Mouse (Mus musculus) midbrain, embryonic 11.5 days (tissue): ENCODE measurements around the gene Qdpr. TPM values are rescaled to one million over a fixed set of nuclear protein-coding genes. Genes with fewer than 3 reads are reported as not detected.
A peak's percentile ranks its signal among the peaks of the same experiment; 100 is the strongest.

Experiments used
- ATAC-seq: fragments of 200-750 bp; cut with Nextera tagmentation; 2 replicates; pipeline ENCODE4 v1.8.0; 2017; ENCODE audit warnings: moderate TSS enrichment, moderate library complexity; ENCODE audit not compliant: low FRiP score
- DNase-seq: peaks from one replicate; pipeline ENCODE4 v3.0.0; 2015; ENCODE audit warnings: low spot score; ENCODE audit errors: missing footprints
- H3K27ac ChIP-seq: fragments of 300-500 bp; sonication (generic); 2 replicates; pipeline ENCODE4 v1.5.1; 2014; ENCODE audit warnings: low read depth, low read length
- H3K27me3 ChIP-seq: fragments of 300-500 bp; sonication (generic); 2 replicates; pipeline ENCODE4 v1.6.1; 2014; ENCODE audit warnings: mild to moderate bottlenecking, low read length, moderate library complexity, mixed read lengths; ENCODE audit not compliant: control insufficient read depth, insufficient read depth
- H3K36me3 ChIP-seq: fragments of 300-500 bp; sonication (generic); 2 replicates; pipeline ENCODE4 v1.6.1; 2014; ENCODE audit warnings: mild to moderate bottlenecking, low read length, moderate library complexity, mixed read lengths; ENCODE audit not compliant: control insufficient read depth, insufficient read depth
- H3K4me1 ChIP-seq: fragments of 300-500 bp; sonication (generic); 2 replicates; pipeline ENCODE4 v1.6.1; 2014; ENCODE audit warnings: low read length; ENCODE audit not compliant: control insufficient read depth, insufficient read depth
- H3K4me2 ChIP-seq: fragments of 300-500 bp; sonication (generic); 2 replicates; pipeline ENCODE4 v1.6.1; 2014; ENCODE audit warnings: mild to moderate bottlenecking, moderate library complexity
- H3K4me3 ChIP-seq: fragments of 300-500 bp; sonication (generic); 2 replicates; pipeline ENCODE4 v1.5.1; 2014; ENCODE audit warnings: low read depth, low read length
- H3K9ac ChIP-seq: fragments of 300-500 bp; sonication (generic); 2 replicates; pipeline ENCODE4 v1.6.1; 2014; ENCODE audit warnings: low read length
- H3K9me3 ChIP-seq: fragments of 300-500 bp; sonication (generic); 2 replicates; pipeline ENCODE4 v1.6.1; 2016; ENCODE audit warnings: low read length; ENCODE audit not compliant: control insufficient read depth
- WGBS: fragments of 180-500 bp; shearing (Covaris S2); extraction: QIAGEN DNeasy Blood & Tissue Kit; methylation state at CpG from one replicate; pipeline ENCODE4 v1.1.7; 2014; 5-methylcytosine and 5-hydroxymethylcytosine counted together
- polyA plus RNA-seq: library from polyadenylated mRNA; unstranded; fragments of >200 nt; fragmentation: Nextera tagmentation; extraction: Ambion mirVana; gene quantifications from 2 replicates; pipeline ENCODE4 v1.2.1, GENCODE M21; 2014

Gene Qdpr
- 102 and 110 TPM in 2 replicates for polyA plus RNA-seq

DNA sequence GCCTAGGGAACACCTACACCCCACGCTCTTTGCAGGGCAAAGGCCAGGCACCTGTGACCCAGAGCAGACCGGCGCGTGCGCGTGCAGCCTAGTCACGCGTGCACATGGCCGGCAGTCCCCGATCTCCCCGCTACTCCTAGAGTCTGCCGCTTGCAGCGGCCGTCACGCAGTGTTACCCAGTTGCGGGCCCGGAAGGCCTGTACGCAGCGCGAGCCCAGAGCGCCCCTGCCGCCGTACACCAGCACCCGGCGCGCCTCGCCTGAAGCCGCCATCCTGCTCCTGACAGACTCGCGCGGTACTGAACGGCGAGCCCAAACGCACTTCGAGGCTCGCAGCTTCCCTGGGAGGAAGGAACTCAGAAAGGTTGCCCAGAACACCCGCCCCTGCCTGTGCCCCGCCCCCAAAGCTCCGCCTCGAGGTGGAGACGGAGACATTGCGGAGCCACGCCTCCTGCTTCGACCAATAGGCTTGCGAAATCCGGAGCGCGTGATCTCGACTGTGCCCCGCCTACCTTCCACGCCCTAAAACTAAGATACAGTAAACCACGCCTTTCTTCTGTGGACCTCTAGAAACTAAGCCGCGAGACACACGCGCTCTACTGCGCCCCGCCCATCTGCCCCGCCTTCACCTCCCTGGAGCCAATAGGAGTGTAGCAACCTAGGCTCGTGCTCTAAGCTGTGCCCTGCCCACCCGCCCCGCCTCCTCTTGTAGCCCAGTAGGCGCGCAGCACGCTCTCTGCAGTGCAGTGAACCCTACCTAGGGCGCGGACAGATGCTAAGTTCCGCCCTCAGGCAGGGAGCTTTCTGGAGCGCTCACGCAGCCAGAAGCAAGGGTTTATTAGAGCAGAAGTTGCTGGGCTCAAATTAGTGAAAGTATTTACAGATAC, at the start of gene Qdpr:
Gene Qdpr, minus strand, starts transcription at position 406 of the 886 bp plus-strand sequence.
- 0 out of 2 replicates have a peak within 1 kb of the TSS, but pooled peaks have one; percentile 12 for H3K27ac ChIP-seq
- whole genome bisulfite sequencing = under 1% methylated on average over 70 of the region's 70 CpGs

DNA sequence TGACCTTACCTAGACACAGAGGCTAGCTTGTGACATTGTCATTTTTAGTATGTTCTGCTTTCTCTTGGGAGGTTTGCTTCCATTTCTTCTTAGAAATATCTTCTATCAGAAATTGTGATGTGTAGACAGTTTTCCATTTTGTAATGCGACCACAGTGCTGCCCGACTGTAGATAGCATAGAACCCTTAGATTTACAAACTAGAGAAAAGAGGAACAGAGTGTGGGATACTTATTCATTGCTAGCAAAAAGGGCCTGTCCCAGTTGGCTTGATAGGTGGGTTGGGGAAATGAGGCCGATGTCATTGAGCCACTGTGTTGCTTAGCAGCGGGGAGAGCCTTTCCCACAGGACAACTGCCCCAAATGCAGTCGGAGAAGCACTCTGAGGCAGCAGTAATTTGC, 47.5 kb upstream of the Qdpr start:
- no peaks in the 10 kb centered on the region for H3K27me3 ChIP-seq
- 92% methylated on average over 5 of the region's 5 CpGs for WGBS
- no peak overlapping the region for H3K27ac ChIP-seq
- H3K9me3 ChIP-seq = no peaks in the 10 kb centered on the region
- peaks cover 11% of the 10 kb centered on the region; the same call in 1 of the 2 replicates for H3K36me3 ChIP-seq
- no peak for DNase-seq
- H3K9ac ChIP-seq = no peak overlapping the region
- ATAC-seq = no peak
- peaks cover 7% of the 10 kb centered on the region for H3K4me1 ChIP-seq
- no peak overlapping the region for H3K4me3 ChIP-seq
- H3K4me2 ChIP-seq = no peak overlapping the region

More for the DNA sequence above, at the start of gene Qdpr:
- Histone ChIP-seq H3K4me3 (peak within 1 kb of the TSS; percentile 47), H3K4me2 (peak within 1 kb of the TSS; percentile 68), H3K27me3 (no peaks in the 10 kb centered on the region), H3K36me3 (no peaks in the 10 kb centered on the region), H3K9ac (peak within 1 kb of the TSS; percentile 60), H3K9me3 (no peaks in the 10 kb centered on the region), H3K4me1 (peaks cover 10% of the 10 kb centered on the region; the same call in 1 of the 2 replicates)
- ATAC-seq = peak; percentile 99
- peak; percentile 99 for DNase-seq

DNA sequence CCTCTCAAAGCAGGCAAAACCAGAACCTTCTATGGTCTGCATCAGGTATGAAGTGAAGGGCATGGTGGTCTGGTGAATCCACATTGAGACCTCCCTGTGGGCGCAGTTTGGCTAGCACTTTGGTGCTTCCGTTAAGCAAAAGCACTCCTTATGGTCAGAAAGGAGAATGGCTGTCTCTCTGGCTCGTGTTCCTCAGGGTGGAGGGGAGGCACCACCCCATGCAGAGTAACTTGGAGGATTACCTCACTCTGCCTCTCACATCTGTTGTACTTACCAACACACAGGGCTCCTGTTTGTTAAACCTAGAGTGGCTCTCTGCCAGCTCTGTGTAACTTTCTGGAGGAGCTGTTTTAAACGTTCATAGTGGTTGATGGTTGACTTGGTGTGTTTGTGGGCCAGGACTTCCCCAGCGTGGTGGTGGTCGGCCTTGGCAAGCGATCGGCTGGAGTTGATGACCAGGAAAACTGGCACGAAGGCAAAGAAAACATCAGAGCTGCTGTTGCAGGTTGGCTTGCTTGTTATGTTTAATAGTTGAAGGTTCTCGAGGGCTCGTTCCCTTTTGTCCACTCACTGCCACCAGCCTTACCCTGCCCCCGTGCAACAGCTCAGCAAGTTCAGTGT, 47.0 kb upstream of the Qdpr start:
- 90% methylated on average over 12 of the region's 12 CpGs for WGBS
- Histone ChIP-seq H3K9ac (no peak overlapping the region), H3K4me3 (no peak overlapping the region), H3K9me3 (no peaks in the 10 kb centered on the region), H3K4me2 (no peak overlapping the region), H3K27ac (no peak overlapping the region), H3K36me3 (peaks cover 11% of the 10 kb centered on the region; the same call in 1 of the 2 replicates), H3K27me3 (no peaks in the 10 kb centered on the region), H3K4me1 (peaks cover 7% of the 10 kb centered on the region)
- DNase-seq (no peak), ATAC-seq (no peak)

DNA sequence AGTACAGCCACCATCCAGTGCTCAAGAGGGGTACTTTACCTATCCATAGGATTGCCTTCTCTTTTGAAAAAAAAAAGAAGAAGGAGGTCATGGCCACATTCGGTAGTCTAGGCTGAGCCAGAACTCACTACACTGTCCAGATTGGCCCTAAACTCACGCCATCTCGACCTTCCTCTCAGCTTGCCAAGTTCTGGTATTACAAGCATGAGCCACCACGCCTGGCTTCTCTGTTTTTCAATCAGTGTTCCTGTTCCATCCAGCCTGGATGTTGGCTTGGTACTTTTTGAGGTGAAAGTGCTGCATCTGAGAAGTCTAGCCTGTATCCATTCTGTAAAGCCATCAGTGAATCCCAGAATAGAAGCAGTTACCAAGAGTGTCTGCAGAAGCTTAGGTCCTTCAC, 46.4 kb upstream of the Qdpr start:
- Histone ChIP-seq H3K27ac (no peak overlapping the region), H3K36me3 (peaks cover 8% of the 10 kb centered on the region; the same call in 1 of the 2 replicates), H3K9ac (no peak overlapping the region), H3K4me3 (no peak overlapping the region), H3K9me3 (no peaks in the 10 kb centered on the region), H3K27me3 (no peaks in the 10 kb centered on the region), H3K4me1 (peaks cover 7% of the 10 kb centered on the region), H3K4me2 (no peak overlapping the region)
- WGBS = 89% methylated on average over 4 of the region's 4 CpGs
- DNase-seq (no peak), ATAC-seq (no peak)

DNA sequence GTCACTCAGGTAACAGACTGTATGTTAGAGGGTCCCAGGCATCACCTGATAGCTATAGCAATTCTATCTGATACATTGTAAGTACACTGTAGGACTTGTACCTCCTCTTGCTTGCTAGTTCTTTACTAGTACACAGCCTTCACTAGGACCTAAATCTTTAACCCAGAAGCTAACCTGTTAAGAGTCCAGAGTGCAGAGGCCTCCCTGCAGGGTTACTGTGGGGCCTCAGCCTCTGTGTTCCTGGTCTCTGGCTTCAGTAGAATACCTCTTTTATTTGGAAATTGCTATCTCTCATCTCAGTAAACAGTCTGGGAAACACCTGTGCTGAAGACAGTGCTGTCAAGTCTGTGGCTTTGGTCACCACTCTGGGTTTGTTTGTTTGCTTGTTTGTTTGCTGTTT, 46.0 kb upstream of the Qdpr start:
- Histone ChIP-seq H3K27ac (no peak overlapping the region), H3K36me3 (peaks cover 8% of the 10 kb centered on the region; the same call in 1 of the 2 replicates), H3K9ac (no peak overlapping the region), H3K27me3 (no peaks in the 10 kb centered on the region), H3K4me1 (peaks cover 7% of the 10 kb centered on the region), H3K9me3 (no peaks in the 10 kb centered on the region), H3K4me3 (no peak overlapping the region), H3K4me2 (no peak overlapping the region)
- DNase-seq (no peak), ATAC-seq (no peak)

DNA sequence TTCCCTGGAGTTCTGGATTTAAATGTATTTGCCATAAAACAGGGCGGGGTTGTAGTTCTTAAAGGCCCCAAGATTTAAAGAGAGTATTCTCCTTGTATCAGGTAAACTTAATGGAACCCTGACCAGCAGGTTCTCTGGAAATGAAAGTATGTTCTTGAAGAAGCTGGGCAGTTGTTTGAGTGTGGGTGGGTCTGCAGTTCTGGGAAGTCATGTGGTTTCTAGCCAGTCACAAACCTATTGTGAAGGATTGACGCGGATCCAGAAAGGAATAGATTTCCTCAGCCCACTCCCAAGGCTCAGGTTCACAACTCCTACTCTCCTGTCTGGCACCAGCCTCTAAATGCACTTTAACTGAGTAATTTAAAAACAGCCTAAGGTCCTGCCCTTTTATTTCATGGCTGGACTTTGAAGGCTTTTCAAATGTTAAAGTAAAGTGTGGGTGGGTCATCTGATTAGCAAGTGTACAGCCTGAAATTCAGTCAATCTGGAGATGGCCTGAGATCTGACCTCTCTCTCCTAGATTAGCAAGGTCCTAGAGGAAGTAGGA, 45.5 kb upstream of the Qdpr start:
- H3K4me3 ChIP-seq = no peak overlapping the region
- peaks cover 8% of the 10 kb centered on the region; the same call in 1 of the 2 replicates for H3K36me3 ChIP-seq
- H3K9me3 ChIP-seq = no peaks in the 10 kb centered on the region
- 79% methylated on average over 3 of the region's 3 CpGs for WGBS
- H3K4me2 ChIP-seq = no peak overlapping the region
- no peak overlapping the region for H3K27ac ChIP-seq
- no peak overlapping the region for H3K9ac ChIP-seq
- H3K4me1 ChIP-seq = peaks cover 7% of the 10 kb centered on the region
- ATAC-seq (no peak), DNase-seq (no peak)
- no peaks in the 10 kb centered on the region for H3K27me3 ChIP-seq

DNA sequence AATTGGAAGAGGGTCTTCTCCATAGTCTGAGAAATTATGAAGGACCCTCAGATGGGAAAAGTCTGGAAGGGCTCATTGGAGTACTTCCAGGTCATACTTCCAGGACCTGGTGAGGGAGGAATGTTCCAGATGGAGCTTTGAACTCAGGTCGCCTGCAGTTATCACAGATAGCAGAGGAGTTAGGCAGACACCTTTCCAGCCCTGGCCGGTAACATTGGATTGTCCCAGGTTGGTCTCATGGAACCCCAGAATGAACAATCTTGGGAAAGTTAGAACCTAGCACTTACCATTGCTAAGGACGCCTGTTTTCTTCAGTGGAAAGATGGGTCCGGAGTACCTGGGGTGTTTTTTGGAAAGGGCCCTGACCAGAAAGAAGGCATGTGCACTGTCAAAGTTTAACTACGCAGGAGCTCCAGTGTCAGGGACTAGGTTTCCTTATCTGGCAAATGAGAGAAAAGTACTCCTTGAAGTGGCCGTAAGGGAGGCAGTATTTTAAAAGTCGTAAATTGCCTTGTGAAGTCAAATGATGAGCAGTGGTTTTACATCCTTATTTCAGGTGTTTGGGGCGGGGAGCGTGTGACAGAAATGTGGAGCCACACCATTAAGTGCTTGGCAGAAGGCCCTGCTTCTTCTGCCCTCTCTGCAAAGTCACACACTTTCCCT, 44.2 kb upstream of the Qdpr start:
- Histone ChIP-seq H3K27me3 (no peaks in the 10 kb centered on the region), H3K4me1 (peaks cover 7% of the 10 kb centered on the region), H3K4me3 (peak overlapping the region; percentile 48), H3K27ac (no peak overlapping the region), H3K9me3 (no peaks in the 10 kb centered on the region), H3K36me3 (peaks cover 6% of the 10 kb centered on the region; the same call in 1 of the 2 replicates), H3K9ac (peak overlapping the region; percentile 73), H3K4me2 (peak overlapping the region; percentile 82)
- WGBS = 68% methylated on average over 9 of the region's 9 CpGs
- ATAC-seq (no peak), DNase-seq (no peak)

DNA sequence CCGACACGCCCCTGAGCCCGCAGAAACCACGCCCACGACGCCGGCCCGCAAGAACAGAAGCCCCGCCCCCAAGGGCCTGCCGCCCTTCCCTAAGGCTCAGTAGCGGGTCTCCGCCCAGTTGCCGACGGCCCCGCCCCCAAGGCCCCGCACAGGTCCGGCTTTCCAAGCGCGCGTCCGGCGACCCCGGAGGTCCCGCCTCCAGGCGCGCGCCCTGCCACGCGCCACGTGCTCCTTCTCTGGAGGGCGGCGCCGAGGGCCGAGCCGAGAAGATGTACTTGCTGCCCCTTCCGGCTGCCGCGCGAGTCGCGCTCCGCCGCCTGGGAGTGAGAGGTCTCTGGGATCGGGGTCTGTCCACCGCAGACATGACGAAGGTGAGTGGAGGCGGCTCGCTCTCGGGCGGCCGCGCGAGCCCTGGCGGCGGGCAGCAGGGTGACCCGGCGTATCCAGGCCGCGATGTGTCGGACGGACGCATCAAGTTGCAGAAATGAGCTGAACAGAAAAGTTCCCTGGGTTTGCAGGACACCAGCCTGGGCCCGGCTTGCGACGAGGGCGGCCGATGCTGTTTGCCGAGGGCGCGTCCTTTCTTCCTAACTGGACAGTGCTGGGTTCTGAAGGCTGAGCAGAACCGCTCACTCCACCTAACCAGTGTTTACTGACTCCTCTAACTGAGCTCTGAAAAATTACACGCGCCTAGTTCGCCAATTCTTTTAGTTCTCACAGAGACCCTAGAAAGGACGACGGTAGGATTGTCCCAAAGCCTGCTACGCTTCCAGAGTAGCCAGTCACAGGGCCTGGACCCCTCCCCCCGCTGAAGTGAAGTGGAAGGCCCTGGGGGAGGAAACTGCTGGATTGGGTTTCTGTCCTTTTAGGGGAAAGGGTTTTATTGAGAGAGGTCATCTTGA, 43.4 kb upstream of the Qdpr start, which contains the start of gene Lap3:
Gene Lap3, plus strand, starts transcription at position 184 of the 902 bp plus-strand sequence.
- peaks cover 6% of the 10 kb centered on the region; the same call in 1 of the 2 replicates for H3K36me3 ChIP-seq
- peak; percentile 99 for DNase-seq
- no peaks in the 10 kb centered on the region for H3K9me3 ChIP-seq
- H3K27ac ChIP-seq = peak within 1 kb of the TSS; percentile 61; the same call in 1 of the 2 replicates
- H3K4me1 ChIP-seq = peaks cover 7% of the 10 kb centered on the region
- WGBS = under 1% methylated on average over 77 of the region's 78 CpGs
- H3K4me2 ChIP-seq = peak within 1 kb of the TSS; percentile 82
- peak within 1 kb of the TSS; percentile 48 for H3K4me3 ChIP-seq
- peak; percentile 98 for ATAC-seq
- H3K27me3 ChIP-seq = no peaks in the 10 kb centered on the region
- H3K9ac ChIP-seq = peak within 1 kb of the TSS; percentile 73
